Mouse (Mus musculus): Measurements from ENCODE around the gene Ninj1. TPM values are rescaled to one million over a fixed set of nuclear protein-coding genes. Genes with fewer than 3 reads are reported as not detected.

The Ninj1 gene
- polyA plus RNA-seq, 1 experiment, result 1,000 TPM

- WGBS, result 58% methylated on average over 1 of the region's 1 CpGs
- Histone ChIP-seq H3K4me3 (ENCODE audit: insufficient read depth, low read depth, low read length) (no peak overlapping the region), H3K4me1 (ENCODE audit: control insufficient read depth, insufficient read depth, low read length) (peaks cover 3% of the 10 kb centered on the region; the same call in 1 of the 2 replicates), H3K36me3 (ENCODE audit: control insufficient read depth, insufficient read depth, low read length) (no peaks in the 10 kb centered on the region), H3K27me3 (replicated peaks; ENCODE audit: control insufficient read depth, insufficient read depth, low read length) (no peaks in the 10 kb centered on the region), H3K27ac (ENCODE audit: insufficient read depth, low read depth, low read length) (no peak overlapping the region)
- DNase-seq, result no peak
- TF ChIP-seq POLR2A (IDR thresholded peaks at IDR 0.05; ENCODE audit: low read depth, low read length) (no peak), CTCF (conservative IDR thresholded peaks at IDR 0.05; ENCODE audit: insufficient read depth, insufficient read length, low read depth, low read length) (no peak)
These were observed 15.6 kb upstream of the Ninj1 start for GRCm38 (mm10) chr13:49171729-49172128.

GRCm38 (mm10) chr13:49172335-49172734 is 14.9 kb upstream of the Ninj1 start:
- Histone ChIP-seq H3K4me3 (ENCODE audit: insufficient read depth, low read depth, low read length) (no peak overlapping the region), H3K27ac (ENCODE audit: insufficient read depth, low read depth, low read length) (no peak overlapping the region), H3K27me3 (replicated peaks; ENCODE audit: control insufficient read depth, insufficient read depth, low read length) (no peaks in the 10 kb centered on the region), H3K36me3 (ENCODE audit: control insufficient read depth, insufficient read depth, low read length) (no peaks in the 10 kb centered on the region), H3K4me1 (ENCODE audit: control insufficient read depth, insufficient read depth, low read length) (peaks cover 3% of the 10 kb centered on the region; the same call in 1 of the 2 replicates)
- no peak for DNase-seq
- 90% methylated on average over 7 of the region's 7 CpGs for WGBS
- TF ChIP-seq CTCF (conservative IDR thresholded peaks at IDR 0.05; ENCODE audit: insufficient read depth, insufficient read length, low read depth, low read length) (no peak), POLR2A (IDR thresholded peaks at IDR 0.05; ENCODE audit: low read depth, low read length) (no peak)

DNA sequence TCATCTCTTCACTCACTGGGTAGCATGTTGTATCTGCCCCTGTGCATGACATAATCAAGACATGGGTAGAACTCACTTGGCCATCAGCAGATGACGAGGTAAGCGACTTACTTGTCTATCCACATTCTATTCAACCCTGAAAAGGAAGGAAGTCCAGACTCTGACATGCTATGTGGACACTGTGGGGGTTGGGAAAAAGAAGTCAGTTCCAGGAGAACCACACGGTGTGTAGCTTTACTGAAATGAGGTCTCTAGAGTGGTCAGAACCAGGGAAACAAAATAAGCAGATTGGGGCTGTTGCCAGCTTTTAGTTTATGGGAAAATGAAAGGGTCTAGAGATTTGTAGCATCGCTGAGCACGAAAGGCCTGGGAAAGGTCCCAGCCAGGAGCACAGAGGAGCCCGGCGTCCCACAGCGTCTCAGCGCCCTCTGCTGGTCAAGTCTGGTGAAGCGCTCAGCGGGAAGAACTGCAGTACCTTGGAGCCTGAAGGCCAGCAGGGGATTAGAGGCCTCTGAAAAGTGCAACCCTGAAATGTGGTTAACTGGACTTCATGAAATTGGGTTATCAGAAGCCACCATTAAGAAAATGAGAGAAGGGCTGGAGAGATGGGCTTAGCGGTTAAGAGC is 14.2 kb upstream of the Ninj1 start:
- Histone ChIP-seq H3K27ac (ENCODE audit: insufficient read depth, low read depth, low read length) (no peak overlapping the region), H3K4me1 (ENCODE audit: control insufficient read depth, insufficient read depth, low read length) (peaks cover 3% of the 10 kb centered on the region; the same call in 1 of the 2 replicates), H3K4me3 (ENCODE audit: insufficient read depth, low read depth, low read length) (no peak overlapping the region), H3K27me3 (replicated peaks; ENCODE audit: control insufficient read depth, insufficient read depth, low read length) (no peaks in the 10 kb centered on the region), H3K36me3 (ENCODE audit: control insufficient read depth, insufficient read depth, low read length) (no peaks in the 10 kb centered on the region)
- no peak for TF ChIP-seq POLR2A (IDR thresholded peaks at IDR 0.05; ENCODE audit: low read depth, low read length)
- TF ChIP-seq CTCF (conservative IDR thresholded peaks at IDR 0.05; ENCODE audit: insufficient read depth, insufficient read length, low read depth, low read length), result peak; percentile 93
- peak; percentile 92 for DNase-seq
- WGBS, result 5% methylated on average over 12 of the region's 12 CpGs

DNA sequence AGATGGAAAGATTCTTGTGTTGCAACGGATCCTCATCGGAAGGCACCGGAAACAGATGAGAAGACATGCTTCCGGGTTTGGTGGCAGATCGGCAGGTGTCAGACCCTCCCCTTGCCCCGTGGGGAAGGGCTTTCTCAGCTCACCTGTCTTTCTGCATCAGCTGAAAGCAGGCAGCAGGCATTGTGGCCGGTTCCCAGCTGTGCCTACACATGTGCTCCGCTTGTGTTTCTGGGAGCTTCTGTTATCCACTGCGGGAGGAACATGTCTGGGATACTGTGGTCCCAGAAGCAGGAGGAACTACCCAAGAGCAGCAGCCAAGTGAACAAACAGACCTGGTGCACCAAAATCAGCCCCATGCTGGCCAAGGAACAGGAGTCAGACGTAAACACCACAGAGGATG is 11.8 kb upstream of the Ninj1 start:
- no peak overlapping the region for H3K27ac ChIP-seq (ENCODE audit: insufficient read depth, low read depth, low read length)
- H3K36me3 ChIP-seq (ENCODE audit: control insufficient read depth, insufficient read depth, low read length), result no peaks in the 10 kb centered on the region
- peaks cover 4% of the 10 kb centered on the region for H3K4me1 ChIP-seq (ENCODE audit: control insufficient read depth, insufficient read depth, low read length)

GRCm38 (mm10) chr13:49178839-49179585 is 8.3 kb upstream of the Ninj1 start:
- WGBS, result 56% methylated on average over 19 of the region's 19 CpGs
- H3K36me3 ChIP-seq (ENCODE audit: control insufficient read depth, insufficient read depth, low read length), result no peaks in the 10 kb centered on the region
- H3K27ac ChIP-seq (ENCODE audit: insufficient read depth, low read depth, low read length), result no peak overlapping the region
- peak; percentile 62 for DNase-seq
- no peaks in the 10 kb centered on the region for H3K27me3 ChIP-seq (replicated peaks; ENCODE audit: control insufficient read depth, insufficient read depth, low read length)
- TF ChIP-seq POLR2A (IDR thresholded peaks at IDR 0.05; ENCODE audit: low read depth, low read length) (no peak), CTCF (conservative IDR thresholded peaks at IDR 0.05; ENCODE audit: insufficient read depth, insufficient read length, low read depth, low read length) (no peak)
- no peak overlapping the region for H3K4me3 ChIP-seq (ENCODE audit: insufficient read depth, low read depth, low read length)
- H3K4me1 ChIP-seq (ENCODE audit: control insufficient read depth, insufficient read depth, low read length), result peaks cover 4% of the 10 kb centered on the region

More for the DNA sequence above, 11.8 kb upstream of the Ninj1 start:
- Histone ChIP-seq H3K27me3 (replicated peaks; ENCODE audit: control insufficient read depth, insufficient read depth, low read length) (no peaks in the 10 kb centered on the region), H3K4me3 (ENCODE audit: insufficient read depth, low read depth, low read length) (no peak overlapping the region)
- no peak for DNase-seq
- TF ChIP-seq POLR2A (IDR thresholded peaks at IDR 0.05; ENCODE audit: low read depth, low read length) (no peak), CTCF (conservative IDR thresholded peaks at IDR 0.05; ENCODE audit: insufficient read depth, insufficient read length, low read depth, low read length) (no peak)
- WGBS, result 85% methylated on average over 10 of the region's 10 CpGs

DNA sequence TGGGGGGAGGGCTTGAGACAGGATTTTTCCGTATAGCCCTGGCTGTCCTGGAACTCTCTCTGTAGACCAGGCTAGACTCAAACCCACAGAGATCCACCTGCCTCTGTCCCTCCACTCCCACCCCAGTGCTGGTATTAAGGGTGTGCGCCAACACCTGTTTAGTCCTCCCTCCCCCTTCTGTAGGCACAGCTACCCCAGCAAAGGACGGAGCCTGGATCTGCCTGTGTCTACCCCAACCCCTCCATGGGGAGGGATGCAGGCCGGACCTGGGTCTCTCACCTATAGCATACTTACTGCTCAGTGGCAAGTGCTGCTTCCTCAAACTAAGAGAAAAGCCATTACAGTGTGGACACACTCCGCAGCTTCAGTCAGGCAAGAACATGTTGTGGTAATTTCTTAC is 7.0 kb upstream of the Ninj1 start:
- Histone ChIP-seq H3K27ac (ENCODE audit: insufficient read depth, low read depth, low read length) (no peak overlapping the region), H3K4me3 (ENCODE audit: insufficient read depth, low read depth, low read length) (no peak overlapping the region), H3K4me1 (ENCODE audit: control insufficient read depth, insufficient read depth, low read length) (peaks cover 4% of the 10 kb centered on the region), H3K36me3 (ENCODE audit: control insufficient read depth, insufficient read depth, low read length) (no peaks in the 10 kb centered on the region), H3K27me3 (replicated peaks; ENCODE audit: control insufficient read depth, insufficient read depth, low read length) (no peaks in the 10 kb centered on the region)
- no peak for TF ChIP-seq POLR2A (IDR thresholded peaks at IDR 0.05; ENCODE audit: low read depth, low read length)
- no peak for TF ChIP-seq CTCF (conservative IDR thresholded peaks at IDR 0.05; ENCODE audit: insufficient read depth, insufficient read length, low read depth, low read length)
- WGBS, result 93% methylated on average over 5 of the region's 5 CpGs
- DNase-seq, result no peak

GRCm38 (mm10) chr13:49180691-49181090 is 6.6 kb upstream of the Ninj1 start:
- Histone ChIP-seq H3K27me3 (replicated peaks; ENCODE audit: control insufficient read depth, insufficient read depth, low read length) (no peaks in the 10 kb centered on the region), H3K4me3 (ENCODE audit: insufficient read depth, low read depth, low read length) (no peak overlapping the region), H3K36me3 (ENCODE audit: control insufficient read depth, insufficient read depth, low read length) (no peaks in the 10 kb centered on the region), H3K27ac (ENCODE audit: insufficient read depth, low read depth, low read length) (no peak overlapping the region), H3K4me1 (ENCODE audit: control insufficient read depth, insufficient read depth, low read length) (peaks cover 4% of the 10 kb centered on the region)
- DNase-seq, result no peak
- no peak for TF ChIP-seq POLR2A (IDR thresholded peaks at IDR 0.05; ENCODE audit: low read depth, low read length)
- no peak for TF ChIP-seq CTCF (conservative IDR thresholded peaks at IDR 0.05; ENCODE audit: insufficient read depth, insufficient read length, low read depth, low read length)
- 59% methylated on average over 1 of the region's 1 CpGs for WGBS
